Mouse (Mus musculus): ENCODE data around the gene Vmn1r68. TPM values are rescaled to one million over a fixed set of nuclear protein-coding genes. Genes with fewer than 3 reads are reported as not detected.

Vmn1r68 gene
- not detected in 2 replicates for total RNA-seq (2015; ENCODE audit: low replicate concordance)
- 0.17 and 0.28 TPM in 2 replicates for total RNA-seq (2017; ENCODE audit: low replicate concordance)

GRCm38 (mm10) chr7:10558385-10558784 is at the start of gene Vmn1r68:
Gene Vmn1r68, minus strand, starts transcription at chr7:10558485.
- ATAC-seq (replicated peaks; ENCODE audit: low FRiP score, poor library complexity, severe bottlenecking) = no peak

GRCm38 (mm10) chr7:10495578-10495977 is 62.7 kb downstream of the Vmn1r68 start:
- 0 out of 2 replicates have a peak, but pooled peaks have one; percentile 30 for ATAC-seq (replicated peaks; ENCODE audit: low FRiP score, poor library complexity, severe bottlenecking)

DNA sequence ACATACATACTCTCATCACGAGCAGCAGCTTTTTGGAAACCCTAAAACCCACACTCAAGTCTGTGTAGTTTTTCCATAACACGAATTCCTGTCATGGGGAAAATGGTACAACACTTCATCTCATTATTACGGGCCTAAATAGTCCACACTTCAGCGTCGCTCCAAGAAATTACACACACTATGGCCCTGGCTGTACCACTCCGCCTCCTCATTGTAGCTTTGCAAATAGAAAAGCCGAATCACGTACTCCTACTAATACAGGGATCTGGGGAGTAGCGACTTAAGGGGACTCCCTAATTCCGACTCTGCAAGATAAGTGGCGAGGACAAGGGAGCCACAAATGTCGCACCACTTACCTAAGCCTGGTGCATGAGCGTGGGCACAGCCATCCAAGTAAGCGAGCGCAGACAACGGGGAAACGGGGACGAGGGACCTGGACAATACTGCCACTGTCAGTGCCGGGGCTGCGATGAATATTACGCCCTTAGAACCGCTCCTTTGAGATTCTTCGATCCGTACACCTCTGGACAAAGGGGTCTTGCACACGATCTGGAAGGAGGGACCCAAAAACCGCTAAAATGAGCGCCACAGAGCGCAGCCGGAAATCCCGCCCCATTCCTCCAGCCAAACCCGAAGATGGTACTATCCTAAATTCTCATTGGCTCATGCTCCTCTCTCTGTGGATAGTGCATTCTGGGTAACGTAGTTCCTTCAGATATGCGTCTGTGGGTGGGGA is 63.3 kb downstream of the Vmn1r68 start, which contains the start of gene Zik1:
Gene Zik1, minus strand, starts transcription at position 609 of the 736 bp plus-strand sequence.
- ATAC-seq (replicated peaks; ENCODE audit: low FRiP score, poor library complexity, severe bottlenecking) = peak; percentile 93

DNA sequence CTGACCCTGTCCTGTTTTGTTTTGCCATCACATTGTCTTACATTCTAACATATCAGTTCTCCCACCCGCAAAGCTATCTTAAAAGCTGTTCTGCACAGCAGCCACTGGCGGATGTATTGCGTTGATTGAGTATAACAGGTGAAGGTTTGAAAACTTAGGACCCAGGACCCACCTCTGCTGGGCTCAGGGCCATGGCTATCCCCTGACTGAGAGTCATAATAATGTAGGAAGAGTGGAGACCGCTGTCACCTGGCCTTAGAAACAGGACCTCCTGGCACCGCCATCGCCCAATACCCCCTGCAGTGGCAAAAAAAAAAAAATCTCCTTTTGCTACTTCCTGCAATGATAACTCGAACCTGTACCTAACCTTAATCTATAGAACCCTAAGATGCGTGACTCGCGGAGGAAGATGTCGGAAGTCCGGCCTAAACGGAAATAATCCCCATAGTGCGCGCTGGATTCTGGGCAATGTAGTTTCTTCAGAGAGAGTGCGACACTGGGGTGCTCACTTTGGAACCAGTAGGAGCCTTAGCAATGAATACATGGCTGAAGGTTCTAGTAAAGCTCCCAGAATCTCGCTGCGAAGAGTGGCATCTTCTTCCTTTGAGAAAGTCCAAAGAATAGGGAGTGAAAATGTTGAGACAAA is 77.6 kb downstream of the Vmn1r68 start:
- no peak for ATAC-seq (replicated peaks; ENCODE audit: low FRiP score, poor library complexity, severe bottlenecking)

DNA sequence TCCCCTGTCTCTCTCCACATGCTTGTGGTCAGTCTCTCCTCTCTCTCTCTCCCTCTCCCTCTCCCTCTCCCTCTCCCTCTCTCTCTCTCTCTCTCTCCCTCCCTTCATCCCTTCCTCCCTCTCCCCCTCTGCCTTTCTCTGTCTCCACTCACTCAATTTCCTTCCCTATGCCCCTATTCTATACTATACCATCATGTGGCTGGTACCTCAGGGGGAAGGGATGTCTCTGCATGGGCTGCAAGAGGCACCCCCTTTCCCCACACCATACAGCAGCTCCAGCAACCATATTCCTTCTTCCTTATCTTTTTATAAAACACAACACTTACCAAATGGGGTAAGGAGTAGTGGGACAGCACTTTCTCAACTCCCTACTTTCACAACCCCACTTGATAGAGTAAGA is 78.5 kb downstream of the Vmn1r68 start:
- no peak for ATAC-seq (replicated peaks; ENCODE audit: low FRiP score, poor library complexity, severe bottlenecking)

- ATAC-seq (replicated peaks; ENCODE audit: low FRiP score, poor library complexity, severe bottlenecking) = no peak
Measured at GRCm38 (mm10) chr7:10458166-10458565, 100.1 kb downstream of the Vmn1r68 start.

Other genes with a start within 250 kb of the Vmn1r68 start
- not detected in 2 replicates for gene Vmn1r67, start 115.2 kb downstream of the Vmn1r68 start, total RNA-seq (2015; ENCODE audit: low replicate concordance)
- not detected in 2 replicates for gene Vmn1r67, start 115.2 kb downstream of the Vmn1r68 start, total RNA-seq (2017; ENCODE audit: low replicate concordance)
- 0.77 and 1.7 TPM in 2 replicates for gene Zik1, start 63.1 kb downstream of the Vmn1r68 start, total RNA-seq (2015; ENCODE audit: low replicate concordance)
- gene Zik1, start 63.1 kb downstream of the Vmn1r68 start, total RNA-seq (2017; ENCODE audit: low replicate concordance) = 0.28 and 0.43 TPM in 2 replicates
- gene Vmn1r69, start 55.2 kb upstream of the Vmn1r68 start, total RNA-seq (2015; ENCODE audit: low replicate concordance) = not detected in 2 replicates
- gene Vmn1r69, start 55.2 kb upstream of the Vmn1r68 start, total RNA-seq (2017; ENCODE audit: low replicate concordance) = not detected in 2 replicates
- not detected in 2 replicates for gene Vmn1r70, start 73.0 kb upstream of the Vmn1r68 start, total RNA-seq (2015; ENCODE audit: low replicate concordance)
- gene Vmn1r70, start 73.0 kb upstream of the Vmn1r68 start, total RNA-seq (2017; ENCODE audit: low replicate concordance) = not detected in 2 replicates
- gene Nlrp4b, start 129.3 kb upstream of the Vmn1r68 start, total RNA-seq (2015; ENCODE audit: low replicate concordance) = not detected in 2 replicates
- gene Nlrp4b, start 129.3 kb upstream of the Vmn1r68 start, total RNA-seq (2017; ENCODE audit: low replicate concordance) = not detected in 2 replicates
- gene Vmn1r71, start 195.9 kb upstream of the Vmn1r68 start, total RNA-seq (2015; ENCODE audit: low replicate concordance) = not detected in 2 replicates
- not detected in 2 replicates for gene Vmn1r71, start 195.9 kb upstream of the Vmn1r68 start, total RNA-seq (2017; ENCODE audit: low replicate concordance)

All from erythroblast, adult 5-6 weeks (primary cell).